Mouse (Mus musculus): ENCODE data around the gene Mrpl21.

DNA sequence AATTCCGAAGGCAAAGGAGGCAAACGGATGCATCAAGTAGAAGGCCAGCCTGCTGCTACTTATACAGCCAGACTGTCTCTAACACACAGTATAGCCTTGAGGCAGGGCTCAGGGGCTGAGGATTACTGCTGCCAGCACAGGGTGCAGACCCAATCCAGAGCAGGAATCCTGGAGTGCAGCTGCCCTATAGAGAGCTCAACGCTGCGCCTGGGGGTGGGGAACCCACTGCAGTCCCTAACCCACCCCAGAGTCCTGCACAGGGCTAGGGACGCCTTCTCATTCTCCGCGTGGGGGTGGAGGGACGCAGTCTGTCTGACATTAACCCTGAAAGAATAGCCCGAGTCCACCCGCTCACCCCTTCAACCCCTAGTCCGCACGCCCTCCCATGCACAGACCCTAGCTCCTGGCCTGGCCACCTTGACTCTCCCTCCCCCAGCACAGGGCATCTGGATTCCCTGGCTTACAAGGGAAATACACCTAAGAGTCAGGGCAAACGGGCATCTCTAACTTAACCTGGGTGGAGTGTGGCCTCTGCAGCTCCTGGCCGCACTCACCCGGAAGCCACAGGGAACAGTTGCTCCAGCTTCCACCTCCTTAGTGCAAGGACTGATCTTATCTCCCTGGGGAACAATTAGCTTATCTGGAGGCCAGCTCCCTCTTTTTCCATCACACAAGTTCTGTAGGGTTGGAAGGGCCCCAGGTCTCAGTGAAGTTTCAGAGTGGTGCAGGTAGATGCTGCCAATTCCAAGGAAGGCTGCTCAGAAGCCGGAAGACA, 24.7 kb downstream of the Mrpl21 start:
- TF ChIP-seq EP300 (optimal IDR thresholded peaks at IDR 0.05), result no peak
- TF ChIP-seq CTCF (IDR thresholded peaks at IDR 0.05; ENCODE audit: low read depth), result no peak

All from stomach, postnatal 0 days (tissue).